Mouse (Mus musculus) embryonic facial prominence, embryonic 14.5 days (tissue): ENCODE measurements around the gene Spata2. TPM values are rescaled to one million over a fixed set of nuclear protein-coding genes. Genes with fewer than 3 reads are reported as not detected.

Experiments
- ATAC-seq: fragments of 200-750 bp; cut with Nextera tagmentation; 2 replicates; pipeline ENCODE4 v1.8.0; 2017; ENCODE audit warnings: low read depth, moderate number of reproducible peaks, moderate TSS enrichment
- DNase-seq: peaks from one replicate; pipeline ENCODE4 v3.0.0-alpha.2; 2015; ENCODE audit warnings: low spot score
- H3K27ac ChIP-seq: fragments of 300-500 bp; sonication (generic); replicated peaks from 2 replicates; pipeline ENCODE4 v1.5.1; 2014; ENCODE audit warnings: low read depth, mild to moderate bottlenecking, low read length, moderate library complexity
- H3K27me3 ChIP-seq: fragments of 300-500 bp; sonication (generic); replicated peaks from 2 replicates; pipeline ENCODE4 v1.6.1; 2014; ENCODE audit warnings: low read length; ENCODE audit not compliant: control insufficient read depth, insufficient read depth
- H3K36me3 ChIP-seq: fragments of 300-500 bp; sonication (generic); 2 replicates; pipeline ENCODE4 v1.6.1; 2014; ENCODE audit warnings: low read length, mixed read lengths; ENCODE audit not compliant: control insufficient read depth, insufficient read depth
- H3K4me1 ChIP-seq: fragments of 300-500 bp; sonication (generic); 2 replicates; pipeline ENCODE4 v1.6.1; 2014; ENCODE audit warnings: antibody characterized with exemption, low read length; ENCODE audit not compliant: control insufficient read depth, insufficient read depth
- H3K4me2 ChIP-seq: fragments of 300-500 bp; sonication (generic); 2 replicates; pipeline ENCODE4 v1.6.1; 2014; ENCODE audit warnings: low read depth, mild to moderate bottlenecking, low read length, moderate library complexity, mixed read lengths
- H3K4me3 ChIP-seq: fragments of 300-500 bp; sonication (generic); 2 replicates; pipeline ENCODE4 v1.5.1; 2014; ENCODE audit warnings: low read depth, mild to moderate bottlenecking, low read length
- H3K9ac ChIP-seq: fragments of 300-500 bp; sonication (generic); 2 replicates; pipeline ENCODE4 v1.6.1; 2014; ENCODE audit warnings: low read depth, mild to moderate bottlenecking, low read length, moderate library complexity, mixed read lengths
- H3K9me3 ChIP-seq: fragments of 300-500 bp; sonication (generic); 2 replicates; pipeline ENCODE4 v1.6.1; 2016; ENCODE audit warnings: low read length; ENCODE audit not compliant: control insufficient read depth
- WGBS: fragments of 180-500 bp; shearing (Covaris S2); extraction: QIAGEN DNeasy Blood & Tissue Kit; methylation state at CpG from one replicate; pipeline ENCODE4 v1.1.7; 2014; 5-methylcytosine and 5-hydroxymethylcytosine counted together
- polyA plus RNA-seq: library from polyadenylated mRNA; unstranded; fragments of >200 nt; fragmentation: Nextera tagmentation; extraction: Ambion mirVana; gene quantifications from 2 replicates; pipeline ENCODE4 v1.2.1, GENCODE M21; 2014

Gene Spata2
- polyA plus RNA-seq, 1 experiment from 2014 or later: 14.2 TPM

DNA sequence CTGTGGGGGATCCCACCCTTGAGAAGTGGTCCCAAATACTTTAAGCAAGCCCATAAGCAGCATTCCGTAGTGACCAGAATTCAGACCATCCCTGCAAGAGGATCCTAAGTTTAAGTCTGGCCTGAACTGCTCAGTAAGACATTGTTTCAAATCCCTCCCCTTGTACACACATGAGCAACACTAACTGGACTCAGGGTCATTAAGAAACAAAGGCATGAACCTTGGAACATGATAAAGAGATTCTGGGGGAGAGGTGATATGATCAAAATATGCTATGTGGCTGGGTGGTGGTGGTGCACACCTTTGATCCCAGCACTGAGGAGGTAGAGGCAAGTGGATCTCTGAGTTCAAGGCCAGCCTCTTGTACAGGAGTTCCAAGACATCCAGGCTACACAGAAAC is 13.2 kb downstream of the Spata2 start:
- peaks cover 14% of the 10 kb centered on the region for H3K4me1 ChIP-seq
- no peak overlapping the region for H3K9ac ChIP-seq
- no peak overlapping the region for H3K4me2 ChIP-seq
- ATAC-seq: no peak
- peaks cover 42% of the 10 kb centered on the region for H3K36me3 ChIP-seq
- H3K4me3 ChIP-seq: no peak overlapping the region
- H3K27me3 ChIP-seq: no peaks in the 10 kb centered on the region
- no peak for DNase-seq
- 87% methylated on average over 1 of the region's 1 CpGs for WGBS
- no peak overlapping the region for H3K27ac ChIP-seq
- no peaks in the 10 kb centered on the region for H3K9me3 ChIP-seq

DNA sequence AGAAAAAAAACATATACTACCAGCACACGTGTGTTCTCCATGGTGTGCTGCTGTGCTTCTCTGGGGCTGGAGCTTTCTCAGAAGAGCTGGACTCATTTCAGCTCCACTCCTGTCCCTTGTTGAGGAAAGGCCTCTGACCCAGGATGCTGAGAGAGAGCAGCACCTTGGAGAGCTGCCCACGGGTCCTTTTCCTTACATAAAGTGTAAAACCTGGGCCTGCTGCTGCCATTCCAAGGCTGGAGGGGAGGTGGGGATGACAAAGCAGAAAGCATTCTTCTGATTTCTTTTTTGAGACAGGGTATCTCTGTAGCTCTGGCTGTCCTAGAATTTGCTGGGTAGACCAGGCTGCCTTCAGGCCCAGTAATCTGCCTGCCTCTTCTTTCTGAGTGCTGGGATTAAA is 14.6 kb downstream of the Spata2 start:
- Histone ChIP-seq H3K4me3 (no peak overlapping the region), H3K9ac (no peak overlapping the region), H3K9me3 (no peaks in the 10 kb centered on the region), H3K27me3 (no peaks in the 10 kb centered on the region), H3K4me1 (peaks cover 14% of the 10 kb centered on the region), H3K36me3 (peaks cover 42% of the 10 kb centered on the region), H3K4me2 (no peak overlapping the region), H3K27ac (no peak overlapping the region)
- ATAC-seq (no peak), DNase-seq (no peak)
- WGBS: 43% methylated on average over 2 of the region's 2 CpGs

- no peak overlapping the region for H3K4me3 ChIP-seq
- 65% methylated on average over 4 of the region's 4 CpGs for WGBS
- H3K4me1 ChIP-seq: peaks cover 14% of the 10 kb centered on the region
- H3K27ac ChIP-seq: peak overlapping the region; percentile 70
- H3K9me3 ChIP-seq: no peaks in the 10 kb centered on the region
- peaks cover 43% of the 10 kb centered on the region for H3K36me3 ChIP-seq
- H3K27me3 ChIP-seq: no peaks in the 10 kb centered on the region
- no peak overlapping the region for H3K9ac ChIP-seq
- ATAC-seq: no peak
- H3K4me2 ChIP-seq: no peak overlapping the region
- no peak for DNase-seq
These were observed 15.9 kb downstream of the Spata2 start for GRCm38 (mm10) chr2:167476762-167477161.

DNA sequence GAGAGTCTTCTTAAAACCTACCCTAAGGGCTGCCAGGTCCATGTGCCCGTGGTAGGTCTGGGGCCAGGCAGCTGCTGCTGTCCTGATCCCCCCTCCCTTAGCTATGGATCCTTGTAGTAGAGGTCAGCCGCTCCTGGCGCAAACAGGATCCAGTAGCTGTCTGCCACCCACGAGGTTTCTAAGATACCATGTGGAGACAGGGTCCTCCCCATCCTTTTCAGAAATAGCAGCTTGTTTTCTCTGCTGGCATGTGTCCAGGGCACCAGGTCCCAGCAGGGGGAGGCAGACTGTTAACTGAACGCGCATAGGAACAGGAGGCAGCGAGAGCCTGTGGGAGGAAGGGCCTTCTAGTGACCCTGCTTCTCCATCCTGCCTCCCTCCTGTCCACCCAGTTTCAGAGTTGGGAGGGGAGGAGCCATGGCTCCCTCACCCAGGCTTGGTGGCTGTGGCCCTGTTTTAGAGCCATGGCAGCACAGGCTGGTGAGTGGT is 16.4 kb downstream of the Spata2 start:
- peak; percentile 85 for DNase-seq
- Histone ChIP-seq H3K4me2 (no peak overlapping the region), H3K4me3 (no peak overlapping the region), H3K9me3 (no peaks in the 10 kb centered on the region), H3K9ac (peak overlapping the region; percentile 40), H3K36me3 (peaks cover 48% of the 10 kb centered on the region), H3K27me3 (no peaks in the 10 kb centered on the region), H3K4me1 (peaks cover 14% of the 10 kb centered on the region), H3K27ac (peak overlapping the region; percentile 70)
- WGBS: 19% methylated on average over 6 of the region's 7 CpGs
- ATAC-seq: peak; percentile 80

GRCm38 (mm10) chr2:167475596-167475995 is 17.1 kb downstream of the Spata2 start:
- peak overlapping the region; percentile 70 for H3K27ac ChIP-seq
- peaks cover 44% of the 10 kb centered on the region for H3K36me3 ChIP-seq
- peaks cover 14% of the 10 kb centered on the region for H3K4me1 ChIP-seq
- ATAC-seq (no peak), DNase-seq (no peak)
- H3K9ac ChIP-seq: 0 out of 2 replicates have a peak overlapping the region, but pooled peaks have one; percentile 40
- H3K27me3 ChIP-seq: no peaks in the 10 kb centered on the region
- no peak overlapping the region for H3K4me2 ChIP-seq
- 91% methylated on average over 5 of the region's 5 CpGs for WGBS
- no peaks in the 10 kb centered on the region for H3K9me3 ChIP-seq
- H3K4me3 ChIP-seq: no peak overlapping the region

DNA sequence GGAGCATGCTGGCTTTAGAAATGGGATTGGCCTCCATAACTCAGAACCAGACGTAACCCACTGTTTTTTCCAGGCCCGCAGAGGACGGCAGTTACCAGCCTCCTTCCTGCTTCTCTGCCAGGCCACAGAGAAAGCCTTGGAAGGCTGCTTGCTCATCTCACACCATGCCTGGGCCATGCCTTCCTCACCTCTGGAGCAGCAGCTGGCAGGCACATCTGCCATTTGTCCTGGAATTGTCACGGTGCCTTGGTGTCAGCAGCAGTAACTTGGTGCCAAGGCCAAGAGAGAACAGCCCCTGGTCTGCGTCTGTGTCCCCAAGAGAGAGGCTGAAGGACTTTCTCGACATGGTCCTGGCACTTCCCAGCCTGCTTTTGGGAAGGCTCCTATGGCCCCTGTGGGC is 18.5 kb downstream of the Spata2 start:
- Histone ChIP-seq H3K27ac (no peak overlapping the region), H3K4me2 (no peak overlapping the region), H3K9ac (no peak overlapping the region), H3K4me3 (no peak overlapping the region), H3K36me3 (peaks cover 51% of the 10 kb centered on the region), H3K4me1 (peaks cover 14% of the 10 kb centered on the region), H3K27me3 (no peaks in the 10 kb centered on the region), H3K9me3 (no peaks in the 10 kb centered on the region)
- WGBS: 92% methylated on average over 6 of the region's 6 CpGs
- no peak for ATAC-seq
- DNase-seq: no peak

DNA sequence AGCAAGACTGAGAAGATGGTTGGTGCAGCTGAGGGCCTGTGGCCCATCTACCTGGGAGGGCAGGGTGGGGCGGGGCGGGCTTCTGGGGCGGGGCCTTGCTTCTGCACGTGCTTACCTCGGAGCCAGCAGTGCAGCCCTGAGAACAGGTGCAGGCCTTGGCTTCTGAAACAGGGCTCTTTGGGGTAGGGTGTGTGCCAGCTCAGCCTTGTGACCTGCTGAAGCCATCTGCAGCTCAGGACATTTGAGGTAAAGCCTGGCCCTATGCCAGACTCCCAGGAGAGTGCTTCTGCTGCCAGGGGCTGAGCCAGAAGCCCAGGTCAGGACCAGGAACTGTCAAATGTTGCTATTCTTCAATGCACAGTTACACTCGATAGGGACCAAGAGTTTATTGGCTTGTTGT is 21.1 kb downstream of the Spata2 start:
- Histone ChIP-seq H3K4me1 (peaks cover 8% of the 10 kb centered on the region), H3K36me3 (peaks cover 63% of the 10 kb centered on the region), H3K27me3 (no peaks in the 10 kb centered on the region), H3K9me3 (no peaks in the 10 kb centered on the region), H3K4me2 (no peak overlapping the region), H3K9ac (no peak overlapping the region), H3K4me3 (no peak overlapping the region), H3K27ac (no peak overlapping the region)
- WGBS: 76% methylated on average over 6 of the region's 6 CpGs
- no peak for DNase-seq
- no peak for ATAC-seq

- Histone ChIP-seq H3K9ac (no peak overlapping the region), H3K27ac (no peak overlapping the region), H3K9me3 (no peaks in the 10 kb centered on the region), H3K27me3 (no peaks in the 10 kb centered on the region), H3K4me2 (no peak overlapping the region), H3K4me3 (no peak overlapping the region), H3K36me3 (peaks cover 73% of the 10 kb centered on the region), H3K4me1 (no peaks in the 10 kb centered on the region)
- ATAC-seq: no peak
- 82% methylated on average over 3 of the region's 3 CpGs for WGBS
- no peak for DNase-seq
These were observed 22.1 kb downstream of the Spata2 start for GRCm38 (mm10) chr2:167470611-167471010.

GRCm38 (mm10) chr2:167468444-167468843 is 24.2 kb downstream of the Spata2 start:
- DNase-seq (no peak), ATAC-seq (no peak)
- H3K36me3 ChIP-seq: peaks cover 59% of the 10 kb centered on the region
- H3K4me3 ChIP-seq: no peak overlapping the region
- no peaks in the 10 kb centered on the region for H3K9me3 ChIP-seq
- 80% methylated on average over 6 of the region's 6 CpGs for WGBS
- no peaks in the 10 kb centered on the region for H3K27me3 ChIP-seq
- H3K4me1 ChIP-seq: no peaks in the 10 kb centered on the region
- H3K27ac ChIP-seq: no peak overlapping the region
- H3K4me2 ChIP-seq: no peak overlapping the region
- H3K9ac ChIP-seq: no peak overlapping the region
